8 mouse cellular contexts compared by ENCODE assay signal in the genomic region with DNA sequence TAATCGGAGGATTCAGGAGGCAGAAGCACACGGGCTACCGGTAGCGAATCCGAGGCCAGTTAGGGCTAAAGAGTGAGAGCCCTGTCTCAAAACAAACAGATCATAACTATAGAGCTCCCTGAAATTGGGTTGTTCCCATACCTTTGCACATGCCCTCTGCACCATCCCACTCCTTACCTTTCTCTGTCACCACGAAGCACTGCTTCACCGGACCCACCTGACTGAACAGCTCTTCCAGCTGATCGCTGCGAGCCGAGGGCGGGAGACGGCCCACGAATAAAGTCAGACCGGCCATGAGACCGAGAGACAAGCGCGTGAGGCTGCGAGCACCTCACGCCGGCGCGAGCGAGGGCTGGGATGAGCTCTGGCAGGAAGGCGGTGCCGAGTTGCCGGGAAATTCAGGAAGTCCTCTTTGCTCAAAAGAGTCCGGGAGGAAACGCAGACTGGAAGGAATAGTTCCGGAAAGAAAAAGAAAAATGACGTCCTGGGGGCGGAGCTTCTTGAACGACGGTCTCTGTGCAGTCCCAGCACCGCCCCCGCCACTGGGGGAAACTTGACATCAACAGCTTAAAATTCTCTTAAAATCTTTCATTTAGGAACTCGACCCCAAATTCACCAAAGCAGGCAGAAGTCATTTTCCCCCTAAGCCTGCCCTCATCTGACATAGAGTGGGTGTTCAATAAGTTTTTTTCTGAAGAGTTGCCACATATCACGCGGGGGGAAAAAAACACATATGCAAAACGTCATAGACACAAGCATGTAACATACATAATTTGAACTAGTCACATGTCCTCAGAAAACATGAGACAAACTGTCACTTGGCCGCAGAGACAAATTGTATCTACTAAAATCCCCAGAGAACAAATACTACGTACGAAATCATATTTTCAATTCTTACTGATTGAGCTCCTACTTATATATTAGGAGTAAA. TPM values are rescaled to one million over a fixed set of nuclear protein-coding genes. Genes with fewer than 3 reads are reported as not detected.
DNase-seq lines count a peak whose midpoint lies in the region; ATAC-seq lines count a peak whose summit lies in the region.

A gene (minus strand): TSS at position 693 of the 931 bp plus-strand sequence.

- peak within 1 kb of the TSS; percentile 86 for H3K9ac ChIP-seq in hindbrain, embryonic 16.5 days (ENCODE audit: low read depth, low read length)

- WGBS in hindbrain, embryonic 16.5 days = 8% methylated on average over 42 of the region's 42 CpGs
- 8% methylated on average over 42 of the region's 42 CpGs for WGBS in macrophage (ENCODE audit: missing documents)

- peak within 1 kb of the TSS; percentile 77 for H3K4me3 ChIP-seq in hindbrain, embryonic 16.5 days (ENCODE audit: low read length)
- peak within 1 kb of the TSS; percentile 92 for H3K4me3 ChIP-seq in macrophage (ENCODE audit: inconsistent target)

- peaks cover 2% of the 10 kb centered on the region for H3K27me3 ChIP-seq in hindbrain, embryonic 16.5 days (replicated peaks; ENCODE audit: control insufficient read depth, insufficient read depth, low read length)

- H3K4me1 ChIP-seq in hindbrain, embryonic 16.5 days (ENCODE audit: control insufficient read depth, insufficient read depth, low read depth, low read length) = peaks cover 12% of the 10 kb centered on the region

- H3K27ac ChIP-seq in hindbrain, embryonic 16.5 days (ENCODE audit: low read depth, low read length) = peak within 1 kb of the TSS; percentile 66; the same call in 1 of the 2 replicates
- H3K27ac ChIP-seq in macrophage = no peak within 1 kb of the TSS

- peak within 1 kb of the TSS; percentile 95 for H3K4me2 ChIP-seq in hindbrain, embryonic 16.5 days (ENCODE audit: low read length)

- H3K36me3 ChIP-seq in hindbrain, embryonic 16.5 days (ENCODE audit: control insufficient read depth, insufficient read depth, low read length) = peaks cover 2% of the 10 kb centered on the region; the same call in 1 of the 2 replicates
- H3K36me3 ChIP-seq in macrophage (ENCODE audit: inconsistent target) = peaks cover under 1% of the 10 kb centered on the region; the same call in 1 of the 2 replicates

- peak; percentile 85 for ATAC-seq in hindbrain, embryonic 16.5 days

- H3K79me2 ChIP-seq in macrophage (ENCODE audit: inconsistent target) = peaks cover 31% of the 10 kb centered on the region

- DNase-seq in ZHBTc4 (ENCODE audit: low read depth, low spot score) = peak; percentile 96
- peak; percentile 56 to 84 for DNase-seq in cerebellum, postnatal 4 days (ENCODE audit: low spot score in 2 of 2)
- DNase-seq in gastrocnemius, adult 18-20 months (ENCODE audit: low spot score) = peak; percentile 92
- peak; percentile 87 to 92 for DNase-seq in left cerebral cortex, adult 18-20 months (ENCODE audit: low spot score in 2 of 2)
- peak; percentile 93 for DNase-seq in right cerebral cortex, adult 18-20 months
- peak; percentile 74 for DNase-seq in urinary bladder, postnatal 25 days (ENCODE audit: low spot score)

- no peaks in the 10 kb centered on the region for H3K9me3 ChIP-seq in hindbrain, embryonic 16.5 days (ENCODE audit: control insufficient read depth, low read length)

RNA-seq across cellular contexts. Expression of the gene that starts here (rescaled TPM):
- 10 to 100 TPM; 12.9 to 15.2 TPM for total RNA-seq in gastrocnemius, adult 18-20 months (2021)
- polyA plus RNA-seq in hindbrain, embryonic 16.5 days (2015; fragmentation: Nextera tagmentation; extraction: Ambion mirVana) = 33.8 and 41.6 TPM in 2 replicates
- total RNA-seq in left cerebral cortex, adult 18-20 months (2021) = 10 to 100 TPM; 40.2 to 44.1 TPM
- total RNA-seq in macrophage (2018; cell fraction: chromatin; rRNA removed) = 100 to 1,000 TPM; 126 to 363 (median 259) TPM
- total RNA-seq in macrophage (2018; cell fraction: cytosol; rRNA removed) = 10 to 100 TPM; 10.8 to 25.2 (median 15.0) TPM
- total RNA-seq in macrophage (2018; cell fraction: nucleus; rRNA removed) = 100 to 1,000 TPM in 17 of 26 experiments, 10 to 100 TPM in 9; 62.2 to 179 (median 115) TPM
- 22.8 to 29.6 TPM (median 25.3 TPM) in 3 replicates for polyA plus RNA-seq in macrophage (2018)
